Mouse (Mus musculus): Measurements from ENCODE around the gene Uhrf1bp1. TPM values are rescaled to one million over a fixed set of nuclear protein-coding genes. Genes with fewer than 3 reads are reported as not detected.

Uhrf1bp1 gene
- polyA plus RNA-seq, 1 experiment: 16.4 TPM

- no peak overlapping the region for H3ac ChIP-seq (ENCODE audit: control insufficient read depth, insufficient read length)
- H3K79me2 ChIP-seq (ENCODE audit: control insufficient read depth, insufficient read depth): no peaks in the 10 kb centered on the region
- TF ChIP-seq TCF3 (IDR thresholded peaks at IDR 0.05; ENCODE audit: insufficient read length, low read depth) (no peak), POLR2AphosphoS2 (IDR thresholded peaks at IDR 0.05; ENCODE audit: insufficient read length, low read depth) (no peak), CEBPB (IDR thresholded peaks at IDR 0.05; ENCODE audit: insufficient read depth, poor library complexity, severe bottlenecking) (no peak), REST (IDR thresholded peaks at IDR 0.05; ENCODE audit: insufficient read depth, insufficient read length) (no peak), USF1 (IDR thresholded peaks at IDR 0.05; ENCODE audit: low read depth) (no peak), MYOG (IDR thresholded peaks at IDR 0.05; ENCODE audit: control insufficient read depth in 1 of 3, insufficient read depth in 1 of 3, insufficient read length in 2 of 3, low read depth in 2 of 3) (no peak), MYOD1 (IDR thresholded peaks at IDR 0.05; ENCODE audit: control insufficient read depth in 1 of 3, insufficient read length in 2 of 3, low read depth in 2 of 3) (no peak), POLR2A (IDR thresholded peaks at IDR 0.05; ENCODE audit: insufficient read length, low read depth) (no peak), TCF12 (IDR thresholded peaks at IDR 0.05; ENCODE audit: insufficient read depth, poor library complexity, severe bottlenecking) (no peak), E2F4 (IDR thresholded peaks at IDR 0.05; ENCODE audit: insufficient read depth) (no peak), MAX (IDR thresholded peaks at IDR 0.05; ENCODE audit: low read depth) (no peak), SRF (IDR thresholded peaks at IDR 0.05; ENCODE audit: control insufficient read depth, insufficient read length, low read depth) (no peak)
- no peaks in the 10 kb centered on the region for H3K27me3 ChIP-seq (ENCODE audit: control insufficient read depth, insufficient read depth, insufficient read length)
- H3K4me3 ChIP-seq: no peak overlapping the region
- H3K4me2 ChIP-seq (ENCODE audit: low read depth): no peak overlapping the region
- H3K36me3 ChIP-seq (ENCODE audit: control insufficient read depth, insufficient read depth): no peaks in the 10 kb centered on the region
Observed at GRCm38 (mm10) chr17:27931826-27932225, 75.6 kb downstream of the Uhrf1bp1 start.

- H3K4me3 ChIP-seq: no peak overlapping the region
- H3K4me2 ChIP-seq (ENCODE audit: low read depth): no peak overlapping the region
- TF ChIP-seq REST (IDR thresholded peaks at IDR 0.05; ENCODE audit: insufficient read depth, insufficient read length) (no peak), SRF (IDR thresholded peaks at IDR 0.05; ENCODE audit: control insufficient read depth, insufficient read length, low read depth) (no peak), TCF3 (IDR thresholded peaks at IDR 0.05; ENCODE audit: insufficient read length, low read depth) (no peak), USF1 (IDR thresholded peaks at IDR 0.05; ENCODE audit: low read depth) (no peak), POLR2A (IDR thresholded peaks at IDR 0.05; ENCODE audit: insufficient read length, low read depth) (no peak), MAX (IDR thresholded peaks at IDR 0.05; ENCODE audit: low read depth) (no peak), MYOG (IDR thresholded peaks at IDR 0.05; ENCODE audit: control insufficient read depth in 1 of 3, insufficient read depth in 1 of 3, insufficient read length in 2 of 3, low read depth in 2 of 3) (no peak), POLR2AphosphoS2 (IDR thresholded peaks at IDR 0.05; ENCODE audit: insufficient read length, low read depth) (no peak), MYOD1 (IDR thresholded peaks at IDR 0.05; ENCODE audit: control insufficient read depth in 1 of 3, insufficient read length in 2 of 3, low read depth in 2 of 3) (no peak), CEBPB (IDR thresholded peaks at IDR 0.05; ENCODE audit: insufficient read depth, poor library complexity, severe bottlenecking) (no peak), TCF12 (IDR thresholded peaks at IDR 0.05; ENCODE audit: insufficient read depth, poor library complexity, severe bottlenecking) (no peak), E2F4 (IDR thresholded peaks at IDR 0.05; ENCODE audit: insufficient read depth) (no peak)
- H3K79me2 ChIP-seq (ENCODE audit: control insufficient read depth, insufficient read depth): no peaks in the 10 kb centered on the region
- no peaks in the 10 kb centered on the region for H3K36me3 ChIP-seq (ENCODE audit: control insufficient read depth, insufficient read depth)
- H3K27me3 ChIP-seq (ENCODE audit: control insufficient read depth, insufficient read depth, insufficient read length): no peaks in the 10 kb centered on the region
- H3ac ChIP-seq (ENCODE audit: control insufficient read depth, insufficient read length): no peak overlapping the region
Observed at GRCm38 (mm10) chr17:27934136-27934910, 78.1 kb downstream of the Uhrf1bp1 start.

- no peaks in the 10 kb centered on the region for H3K27me3 ChIP-seq (ENCODE audit: control insufficient read depth, insufficient read depth, insufficient read length)
- no peak overlapping the region for H3K4me3 ChIP-seq
- no peaks in the 10 kb centered on the region for H3K79me2 ChIP-seq (ENCODE audit: control insufficient read depth, insufficient read depth)
- H3K36me3 ChIP-seq (ENCODE audit: control insufficient read depth, insufficient read depth): no peaks in the 10 kb centered on the region
- H3ac ChIP-seq (ENCODE audit: control insufficient read depth, insufficient read length): no peak overlapping the region
- TF ChIP-seq MYOG (IDR thresholded peaks at IDR 0.05; ENCODE audit: control insufficient read depth in 1 of 3, insufficient read depth in 1 of 3, insufficient read length in 2 of 3, low read depth in 2 of 3) (no peak), CEBPB (IDR thresholded peaks at IDR 0.05; ENCODE audit: insufficient read depth, poor library complexity, severe bottlenecking) (no peak), E2F4 (IDR thresholded peaks at IDR 0.05; ENCODE audit: insufficient read depth) (no peak), MYOD1 (IDR thresholded peaks at IDR 0.05; ENCODE audit: control insufficient read depth in 1 of 3, insufficient read length in 2 of 3, low read depth in 2 of 3) (no peak), USF1 (IDR thresholded peaks at IDR 0.05; ENCODE audit: low read depth) (no peak), TCF3 (IDR thresholded peaks at IDR 0.05; ENCODE audit: insufficient read length, low read depth) (no peak), POLR2AphosphoS2 (IDR thresholded peaks at IDR 0.05; ENCODE audit: insufficient read length, low read depth) (no peak), SRF (IDR thresholded peaks at IDR 0.05; ENCODE audit: control insufficient read depth, insufficient read length, low read depth) (no peak), MAX (IDR thresholded peaks at IDR 0.05; ENCODE audit: low read depth) (no peak), REST (IDR thresholded peaks at IDR 0.05; ENCODE audit: insufficient read depth, insufficient read length) (no peak), POLR2A (IDR thresholded peaks at IDR 0.05; ENCODE audit: insufficient read length, low read depth) (no peak), TCF12 (IDR thresholded peaks at IDR 0.05; ENCODE audit: insufficient read depth, poor library complexity, severe bottlenecking) (no peak)
- H3K4me2 ChIP-seq (ENCODE audit: low read depth): no peak overlapping the region
Observed at GRCm38 (mm10) chr17:27935091-27935490, 78.8 kb downstream of the Uhrf1bp1 start.

GRCm38 (mm10) chr17:27937054-27937615 lies 80.9 kb downstream of the Uhrf1bp1 start:
- Histone ChIP-seq H3K27me3 (ENCODE audit: control insufficient read depth, insufficient read depth, insufficient read length) (no peaks in the 10 kb centered on the region), H3K4me3 (no peak overlapping the region), H3K4me2 (ENCODE audit: low read depth) (no peak overlapping the region), H3K36me3 (ENCODE audit: control insufficient read depth, insufficient read depth) (no peaks in the 10 kb centered on the region), H3ac (ENCODE audit: control insufficient read depth, insufficient read length) (no peak overlapping the region), H3K79me2 (ENCODE audit: control insufficient read depth, insufficient read depth) (no peaks in the 10 kb centered on the region)
- no peak for TF ChIP-seq POLR2AphosphoS2 (IDR thresholded peaks at IDR 0.05; ENCODE audit: insufficient read length, low read depth)
- no peak for TF ChIP-seq SRF (IDR thresholded peaks at IDR 0.05; ENCODE audit: control insufficient read depth, insufficient read length, low read depth)
- no peak for TF ChIP-seq MYOD1 (IDR thresholded peaks at IDR 0.05; ENCODE audit: control insufficient read depth in 1 of 3, insufficient read length in 2 of 3, low read depth in 2 of 3)
- TF ChIP-seq MAX (IDR thresholded peaks at IDR 0.05; ENCODE audit: low read depth): no peak
- TF ChIP-seq USF1 (IDR thresholded peaks at IDR 0.05; ENCODE audit: low read depth): no peak
- TF ChIP-seq REST (IDR thresholded peaks at IDR 0.05; ENCODE audit: insufficient read depth, insufficient read length): no peak
- no peak for TF ChIP-seq POLR2A (IDR thresholded peaks at IDR 0.05; ENCODE audit: insufficient read length, low read depth)
- TF ChIP-seq CEBPB (IDR thresholded peaks at IDR 0.05; ENCODE audit: insufficient read depth, poor library complexity, severe bottlenecking): no peak
- TF ChIP-seq TCF3 (IDR thresholded peaks at IDR 0.05; ENCODE audit: insufficient read length, low read depth): no peak
- no peak for TF ChIP-seq E2F4 (IDR thresholded peaks at IDR 0.05; ENCODE audit: insufficient read depth)
- no peak for TF ChIP-seq MYOG (IDR thresholded peaks at IDR 0.05; ENCODE audit: control insufficient read depth in 1 of 3, insufficient read depth in 1 of 3, insufficient read length in 2 of 3, low read depth in 2 of 3)
- no peak for TF ChIP-seq TCF12 (IDR thresholded peaks at IDR 0.05; ENCODE audit: insufficient read depth, poor library complexity, severe bottlenecking)

Data from myocyte (in vitro differentiated cells).